Comparison of ENCODE assay signal across 8 mouse cellular contexts in the genomic region with DNA sequence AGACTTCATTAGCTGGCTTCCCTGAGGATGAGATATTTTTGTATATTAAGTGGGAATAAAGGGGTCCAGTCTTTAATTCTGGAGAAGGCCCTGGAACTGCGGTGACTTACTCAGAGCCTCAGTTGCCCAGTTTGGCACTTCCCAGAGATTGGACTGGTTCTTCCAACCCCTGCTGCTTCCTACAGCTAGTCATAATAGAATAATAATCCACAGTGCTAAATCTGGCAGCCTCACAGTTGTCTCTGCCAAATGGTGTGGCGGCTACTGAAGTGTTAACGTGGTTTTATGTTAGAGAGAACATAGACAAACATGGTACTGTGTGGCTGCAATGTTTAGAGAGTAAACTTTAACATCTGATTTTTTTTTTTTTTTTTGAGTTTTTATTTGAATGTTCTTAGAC. TPM values are rescaled to one million over a fixed set of nuclear protein-coding genes. Genes with fewer than 3 reads are reported as not detected.
DNase-seq lines count a peak whose midpoint lies in the region; ATAC-seq lines count a peak whose summit lies in the region.

No protein-coding gene starts in this region.

- no peaks in the 10 kb centered on the region for H3K9me3 ChIP-seq in heart, embryonic 15.5 days (replicated peaks)
- no peaks in the 10 kb centered on the region for H3K9me3 ChIP-seq in embryonic facial prominence, embryonic 10.5 days
- no peaks in the 10 kb centered on the region for H3K9me3 ChIP-seq in hindbrain, embryonic 13.5 days
- no peaks in the 10 kb centered on the region for H3K9me3 ChIP-seq in midbrain, embryonic 11.5 days (ENCODE audit: control insufficient read depth, low read length)

- no peaks in the 10 kb centered on the region for H3K27me3 ChIP-seq in heart, embryonic 15.5 days
- H3K27me3 ChIP-seq in embryonic facial prominence, embryonic 10.5 days (replicated peaks; ENCODE audit: low read depth, poor library complexity, severe bottlenecking): peaks cover 2% of the 10 kb centered on the region; the same call in 1 of the 2 replicates
- peaks cover 11% of the 10 kb centered on the region for H3K27me3 ChIP-seq in hindbrain, embryonic 13.5 days
- H3K27me3 ChIP-seq in midbrain, embryonic 11.5 days (ENCODE audit: control insufficient read depth, insufficient read depth, low read length): no peaks in the 10 kb centered on the region

- H3K9ac ChIP-seq in heart, embryonic 15.5 days: no peak overlapping the region
- H3K9ac ChIP-seq in hindbrain, embryonic 13.5 days: peak overlapping the region; percentile 93
- H3K9ac ChIP-seq in midbrain, embryonic 11.5 days (ENCODE audit: low read length): peak overlapping the region; percentile 94

- peaks cover 17% of the 10 kb centered on the region for H3K4me1 ChIP-seq in heart, embryonic 15.5 days (replicated peaks)
- peaks cover 24% of the 10 kb centered on the region for H3K4me1 ChIP-seq in embryonic facial prominence, embryonic 10.5 days
- peaks cover 17% of the 10 kb centered on the region for H3K4me1 ChIP-seq in hindbrain, embryonic 13.5 days (replicated peaks)
- H3K4me1 ChIP-seq in midbrain, embryonic 11.5 days (ENCODE audit: control insufficient read depth, insufficient read depth, low read length): peaks cover 10% of the 10 kb centered on the region

- H3K4me3 ChIP-seq in heart, embryonic 15.5 days: peak overlapping the region; percentile 70
- peak overlapping the region; percentile 83 for H3K4me3 ChIP-seq in embryonic facial prominence, embryonic 10.5 days
- H3K4me3 ChIP-seq in hindbrain, embryonic 13.5 days: peak overlapping the region; percentile 80
- peak overlapping the region; percentile 86 for H3K4me3 ChIP-seq in midbrain, embryonic 11.5 days (ENCODE audit: low read depth, low read length)

- intact Hi-C loops in heart, postnatal 14 days (cut with DNase I): loop anchor here (2.0 kb wide), 1 partner anchor 63 kb away; no protein-coding TSS in a partner anchor

- peaks cover 41% of the 10 kb centered on the region for H3K36me3 ChIP-seq in heart, embryonic 15.5 days
- H3K36me3 ChIP-seq in embryonic facial prominence, embryonic 10.5 days (replicated peaks): peaks cover 44% of the 10 kb centered on the region
- peaks cover 41% of the 10 kb centered on the region for H3K36me3 ChIP-seq in hindbrain, embryonic 13.5 days
- peaks cover 33% of the 10 kb centered on the region for H3K36me3 ChIP-seq in midbrain, embryonic 11.5 days (ENCODE audit: control insufficient read depth, insufficient read depth, low read length)

- 82% methylated on average over 3 of the region's 3 CpGs for WGBS in heart, embryonic 15.5 days
- 94% methylated on average over 3 of the region's 3 CpGs for WGBS in embryonic facial prominence, embryonic 10.5 days
- 68% methylated on average over 3 of the region's 3 CpGs for WGBS in hindbrain, embryonic 13.5 days
- 91% methylated on average over 3 of the region's 3 CpGs for WGBS in midbrain, embryonic 11.5 days

- ATAC-seq in heart, embryonic 15.5 days (replicated peaks; ENCODE audit: insufficient number of reproducible peaks, insufficient read depth, low FRiP score, low read depth): no peak
- no peak for ATAC-seq in hindbrain, embryonic 13.5 days (ENCODE audit: low FRiP score)
- ATAC-seq in midbrain, embryonic 11.5 days (ENCODE audit: low FRiP score): no peak

- H3K27ac ChIP-seq in heart, embryonic 15.5 days: no peak overlapping the region
- H3K27ac ChIP-seq in embryonic facial prominence, embryonic 10.5 days (replicated peaks): peak overlapping the region; percentile 92; the same call in 1 of the 2 replicates
- H3K27ac ChIP-seq in hindbrain, embryonic 13.5 days: 0 out of 2 replicates have a peak overlapping the region, but pooled peaks have one; percentile 36
- peak overlapping the region; percentile 14; the same call in 1 of the 2 replicates for H3K27ac ChIP-seq in midbrain, embryonic 11.5 days (ENCODE audit: low read depth, low read length)

- DNase-seq in heart, postnatal 14 days: no peak
- DNase-seq in embryonic facial prominence, embryonic 10.5 days (ENCODE audit: low spot score): no peak
- no peak for DNase-seq in midbrain, embryonic 11.5 days (ENCODE audit: low spot score, missing footprints)
- DNase-seq in ovary, adult 18-20 months (ENCODE audit: low spot score): no peak
- DNase-seq in yolk sac, embryonic 10.5 days (ENCODE audit: low spot score): no peak
- no peak for DNase-seq in retina, postnatal 1 day

- H3K4me2 ChIP-seq in heart, embryonic 15.5 days: peak overlapping the region; percentile 70
- H3K4me2 ChIP-seq in hindbrain, embryonic 13.5 days: peak overlapping the region; percentile 81
- peak overlapping the region; percentile 63 for H3K4me2 ChIP-seq in midbrain, embryonic 11.5 days

RNA-seq across cellular contexts. Expression of a gene that starts 1.6 kb away (rescaled TPM):
- 354 and 363 TPM in 2 replicates for polyA plus RNA-seq in heart, embryonic 15.5 days (2015; fragmentation: Nextera tagmentation; extraction: Ambion mirVana)
- 100 to 1,000 TPM; 184 to 201 TPM for total RNA-seq in heart, postnatal 14 days (2021)
- polyA plus RNA-seq in embryonic facial prominence, embryonic 10.5 days (2016; fragmentation: Nextera tagmentation; extraction: Ambion mirVana): 471 and 486 TPM in 2 replicates
- polyA plus RNA-seq in hindbrain, embryonic 13.5 days (2015; fragmentation: Nextera tagmentation; extraction: Ambion mirVana): 376 and 380 TPM in 2 replicates
- polyA plus RNA-seq in midbrain, embryonic 11.5 days (2014; fragmentation: Nextera tagmentation; extraction: Ambion mirVana): 490 and 501 TPM in 2 replicates

RNA-seq across cellular contexts. Expression of a gene that starts 7.9 kb away (rescaled TPM):
- 0.98 and 1.3 TPM in 2 replicates for polyA plus RNA-seq in heart, embryonic 15.5 days (2015; fragmentation: Nextera tagmentation; extraction: Ambion mirVana)
- 1 to 10 TPM in 1 of 2 experiments, under 1 TPM in 1; 0.90 to 1.0 TPM for total RNA-seq in heart, postnatal 14 days (2021)
- polyA plus RNA-seq in embryonic facial prominence, embryonic 10.5 days (2016; fragmentation: Nextera tagmentation; extraction: Ambion mirVana): 3.6 and 3.7 TPM in 2 replicates
- polyA plus RNA-seq in hindbrain, embryonic 13.5 days (2015; fragmentation: Nextera tagmentation; extraction: Ambion mirVana): 6.9 and 8.0 TPM in 2 replicates
- 1.8 and 2.2 TPM in 2 replicates for polyA plus RNA-seq in midbrain, embryonic 11.5 days (2014; fragmentation: Nextera tagmentation; extraction: Ambion mirVana)
